Mouse (Mus musculus) limb, embryonic 13.5 days (tissue): Measurements from ENCODE around the gene Higd1c. TPM values are rescaled to one million over a fixed set of nuclear protein-coding genes. Genes with fewer than 3 reads are reported as not detected.

ENCODE experiments used
- ATAC-seq: fragments of 200-750 bp; cut with Nextera tagmentation; 2 replicates; pipeline ENCODE4 v1.8.0; 2017; ENCODE audit warnings: low read depth, moderate number of reproducible peaks, moderate TSS enrichment; ENCODE audit not compliant: low FRiP score
- H3K27ac ChIP-seq: fragments of 300-500 bp; sonication (generic); 2 replicates; pipeline ENCODE4 v1.5.1; 2015; ENCODE audit warnings: inconsistent platforms, mild to moderate bottlenecking, moderate library complexity
- H3K27me3 ChIP-seq: fragments of 300-500 bp; sonication (generic); 2 replicates; pipeline ENCODE4 v1.6.1; 2015; ENCODE audit warnings: mild to moderate bottlenecking, inconsistent platforms
- H3K36me3 ChIP-seq: fragments of 300-500 bp; sonication (generic); 2 replicates; pipeline ENCODE4 v1.6.1; 2015; ENCODE audit warnings: inconsistent platforms, mild to moderate bottlenecking, moderate library complexity
- H3K4me1 ChIP-seq: fragments of 300-500 bp; sonication (generic); 2 replicates; pipeline ENCODE4 v1.6.1; 2015; ENCODE audit warnings: inconsistent platforms
- H3K4me2 ChIP-seq: fragments of 300-500 bp; sonication (generic); replicated peaks from 2 replicates; pipeline ENCODE4 v1.6.1; 2015; ENCODE audit warnings: inconsistent platforms, mild to moderate bottlenecking, moderate library complexity
- H3K4me3 ChIP-seq: fragments of 300-500 bp; sonication (generic); 2 replicates; pipeline ENCODE4 v1.5.1; 2015; ENCODE audit warnings: moderate library complexity, mild to moderate bottlenecking, inconsistent platforms
- H3K9ac ChIP-seq: fragments of 300-500 bp; sonication (generic); 2 replicates; pipeline ENCODE4 v1.6.1; 2015; ENCODE audit warnings: mild to moderate bottlenecking, inconsistent platforms
- H3K9me3 ChIP-seq: fragments of 300-500 bp; sonication (generic); 2 replicates; pipeline ENCODE4 v1.6.1; 2016; ENCODE audit warnings: inconsistent platforms
- WGBS: fragments of 180-500 bp; shearing (Covaris S2); methylation state at CpG from one replicate; pipeline ENCODE4 v1.1.7; 2015; 5-methylcytosine and 5-hydroxymethylcytosine counted together
- polyA plus RNA-seq: library from polyadenylated mRNA; unstranded; fragments of >200 nt; fragmentation: Nextera tagmentation; extraction: Ambion mirVana; gene quantifications from 2 replicates; pipeline ENCODE4 v1.2.1, GENCODE M21; 2015

Higd1c gene
- polyA plus RNA-seq, 1 experiment from 2014 or later, result not detected

DNA sequence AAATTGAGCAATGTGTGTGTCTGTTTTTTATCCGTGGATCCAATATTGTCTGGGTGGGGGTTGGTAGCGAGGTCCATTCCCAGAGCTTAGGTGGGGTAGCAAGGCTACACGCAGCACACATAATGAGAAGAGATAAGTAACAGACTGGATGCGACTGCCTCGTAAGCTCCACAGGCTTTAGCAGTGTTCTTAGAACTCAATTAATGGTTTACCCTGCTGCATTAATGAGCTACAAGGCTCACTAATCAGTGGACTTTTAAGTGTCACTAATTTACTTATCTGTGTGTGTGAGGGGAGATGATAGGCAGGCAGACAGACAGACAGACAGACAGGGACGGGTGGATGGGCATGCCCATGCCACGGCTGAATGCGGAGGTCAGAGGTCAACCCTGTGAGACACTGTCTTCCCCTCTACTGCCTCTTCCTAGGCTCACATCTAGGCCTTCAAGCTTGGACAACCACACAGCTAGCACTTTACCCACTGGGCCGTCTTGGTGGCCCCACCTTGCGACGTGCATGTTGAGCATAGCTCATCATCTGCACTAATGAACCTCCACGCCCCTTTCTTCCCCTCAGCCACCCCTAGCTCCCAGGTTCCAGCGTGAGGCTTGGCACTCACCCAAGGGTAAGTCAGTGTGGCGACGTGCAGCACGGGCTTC, 36.4 kb downstream of the Higd1c start:
- no peak overlapping the region for H3K4me2 ChIP-seq
- H3K27ac ChIP-seq, result no peak overlapping the region
- ATAC-seq, result no peak
- H3K36me3 ChIP-seq, result peaks cover 99% of the 10 kb centered on the region
- H3K9ac ChIP-seq, result no peak overlapping the region
- H3K4me3 ChIP-seq, result no peak overlapping the region
- no peaks in the 10 kb centered on the region for H3K9me3 ChIP-seq
- H3K4me1 ChIP-seq, result no peaks in the 10 kb centered on the region
- 92% methylated on average over 16 of the region's 16 CpGs for WGBS
- no peaks in the 10 kb centered on the region for H3K27me3 ChIP-seq

DNA sequence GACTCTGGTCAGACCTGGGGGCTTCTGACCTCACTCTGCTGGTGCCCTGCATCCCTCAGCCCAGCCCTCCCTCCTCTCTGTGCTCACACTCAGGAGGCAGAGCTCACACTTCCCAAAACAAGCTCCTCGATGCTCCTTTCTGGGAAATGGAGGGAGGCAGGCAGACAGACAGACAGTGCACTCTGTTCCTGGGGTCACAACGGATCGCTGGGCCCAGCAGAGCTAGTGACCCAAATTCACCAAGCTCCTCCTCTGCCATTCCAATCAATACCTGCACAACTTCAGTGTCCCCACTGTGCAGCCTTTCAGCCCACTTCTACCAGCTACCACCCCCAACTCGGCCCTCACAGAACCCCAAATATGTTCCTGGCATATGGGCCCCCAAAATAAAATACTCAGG, 37.5 kb downstream of the Higd1c start:
- H3K9ac ChIP-seq, result no peak overlapping the region
- H3K4me3 ChIP-seq, result no peak overlapping the region
- peaks cover 98% of the 10 kb centered on the region for H3K36me3 ChIP-seq
- no peak overlapping the region for H3K4me2 ChIP-seq
- no peaks in the 10 kb centered on the region for H3K27me3 ChIP-seq
- H3K4me1 ChIP-seq, result no peaks in the 10 kb centered on the region
- H3K9me3 ChIP-seq, result no peaks in the 10 kb centered on the region
- H3K27ac ChIP-seq, result no peak overlapping the region
- ATAC-seq, result no peak
- 95% methylated on average over 4 of the region's 4 CpGs for WGBS

DNA sequence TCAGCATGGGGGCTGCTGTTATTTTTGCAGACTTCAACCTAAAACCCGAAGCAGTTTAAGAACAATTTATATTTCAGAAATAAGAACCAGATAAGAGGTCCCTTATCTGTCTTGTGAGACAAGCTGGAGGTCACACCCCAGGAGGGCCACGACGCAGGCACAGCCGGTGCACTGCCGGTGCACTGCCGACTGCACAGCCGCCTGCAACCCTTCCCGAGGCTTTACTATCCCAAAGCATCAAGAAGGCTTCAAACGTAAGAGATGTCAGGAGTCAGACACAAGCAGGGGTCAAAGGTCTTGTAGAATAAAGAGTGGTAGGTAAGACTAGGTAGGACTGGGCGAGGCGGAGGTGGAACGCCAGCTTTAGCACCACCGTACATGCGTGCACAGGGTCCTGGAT, 38.0 kb downstream of the Higd1c start:
- no peak for ATAC-seq
- no peak overlapping the region for H3K4me2 ChIP-seq
- 90% methylated on average over 14 of the region's 14 CpGs for WGBS
- no peak overlapping the region for H3K4me3 ChIP-seq
- no peak overlapping the region for H3K27ac ChIP-seq
- no peaks in the 10 kb centered on the region for H3K27me3 ChIP-seq
- no peak overlapping the region for H3K9ac ChIP-seq
- peaks cover 96% of the 10 kb centered on the region for H3K36me3 ChIP-seq
- no peaks in the 10 kb centered on the region for H3K9me3 ChIP-seq
- H3K4me1 ChIP-seq, result no peaks in the 10 kb centered on the region

DNA sequence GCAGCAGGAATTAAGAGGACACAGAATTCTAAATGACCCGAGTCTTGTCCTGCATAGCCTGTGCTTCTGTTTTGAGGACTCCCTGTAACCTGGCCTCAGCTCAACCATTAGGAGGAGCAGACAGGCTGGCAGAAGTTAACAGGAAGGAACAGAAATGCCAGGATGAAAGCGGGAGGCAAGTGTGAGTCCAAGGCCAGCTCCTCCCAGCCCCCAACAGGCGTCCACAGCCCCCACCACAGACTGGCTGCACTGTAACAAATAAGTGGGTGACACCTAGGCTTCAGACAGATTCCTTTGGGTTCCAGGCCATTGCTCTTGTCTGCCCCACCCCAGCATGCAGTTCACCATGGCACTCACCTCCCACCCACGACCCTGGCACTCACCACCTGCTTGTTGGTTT, 38.5 kb downstream of the Higd1c start:
- H3K4me2 ChIP-seq, result no peak overlapping the region
- 90% methylated on average over 4 of the region's 4 CpGs for WGBS
- H3K9ac ChIP-seq, result no peak overlapping the region
- H3K4me3 ChIP-seq, result no peak overlapping the region
- no peaks in the 10 kb centered on the region for H3K27me3 ChIP-seq
- H3K4me1 ChIP-seq, result no peaks in the 10 kb centered on the region
- no peaks in the 10 kb centered on the region for H3K9me3 ChIP-seq
- H3K27ac ChIP-seq, result no peak overlapping the region
- ATAC-seq, result no peak
- peaks cover 94% of the 10 kb centered on the region for H3K36me3 ChIP-seq

DNA sequence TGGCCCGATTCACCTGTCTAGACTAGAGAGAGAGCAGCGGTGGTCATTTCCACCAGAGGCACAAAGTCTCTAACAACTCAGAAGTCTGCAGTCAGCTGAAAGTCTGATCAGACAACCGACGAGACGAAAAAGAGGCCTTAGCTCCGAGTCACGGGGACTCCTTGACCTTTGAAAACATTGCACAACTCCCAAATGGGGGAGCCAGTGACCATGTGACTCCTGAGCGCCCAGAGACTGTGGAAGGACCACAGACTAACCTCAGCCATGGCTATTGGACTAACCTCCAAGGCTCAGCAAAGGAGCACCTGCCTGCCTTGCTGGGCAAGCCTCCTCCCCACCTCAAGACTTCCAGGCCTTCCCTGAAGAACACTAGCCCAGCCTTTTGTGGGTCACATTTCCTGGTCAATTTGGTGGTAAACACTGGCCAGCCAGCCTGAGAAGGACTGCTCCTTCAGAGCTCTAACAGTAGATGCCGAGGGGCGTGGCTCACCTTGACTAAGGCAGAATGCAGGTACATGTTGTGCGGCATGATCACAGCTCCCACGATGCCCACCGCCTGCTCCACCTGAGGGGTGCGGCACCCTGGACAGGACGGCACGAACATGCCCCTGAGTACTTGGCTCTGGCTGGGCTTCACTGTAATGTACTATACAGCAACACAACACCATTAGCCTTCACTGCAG, 39.1 kb downstream of the Higd1c start:
- no peak overlapping the region for H3K27ac ChIP-seq
- H3K4me3 ChIP-seq, result no peak overlapping the region
- H3K9ac ChIP-seq, result no peak overlapping the region
- no peaks in the 10 kb centered on the region for H3K9me3 ChIP-seq
- 93% methylated on average over 16 of the region's 16 CpGs for WGBS
- no peaks in the 10 kb centered on the region for H3K4me1 ChIP-seq
- no peak for ATAC-seq
- peaks cover 94% of the 10 kb centered on the region for H3K36me3 ChIP-seq
- H3K4me2 ChIP-seq, result no peak overlapping the region
- H3K27me3 ChIP-seq, result no peaks in the 10 kb centered on the region

DNA sequence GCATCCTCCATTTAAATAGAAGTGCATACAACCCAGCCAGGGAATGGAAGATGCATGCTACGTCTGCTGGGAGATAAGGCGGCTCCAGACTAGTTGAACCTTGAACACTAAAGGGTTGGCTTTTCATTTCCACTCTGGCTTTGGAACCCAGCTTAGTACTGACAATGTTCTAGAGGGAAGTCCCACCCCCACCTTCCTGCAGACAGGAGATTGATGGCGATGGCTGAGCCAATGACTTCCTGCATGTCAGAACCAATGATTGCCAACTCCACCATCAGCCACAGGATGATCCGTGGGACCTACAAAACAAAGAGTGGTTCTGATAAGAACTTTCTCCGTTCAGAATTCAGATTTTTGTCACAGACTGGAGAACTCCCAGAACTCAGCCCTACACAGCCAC, 41.7 kb downstream of the Higd1c start:
- H3K36me3 ChIP-seq, result peaks cover 94% of the 10 kb centered on the region
- H3K27ac ChIP-seq, result no peak overlapping the region
- H3K9ac ChIP-seq, result no peak overlapping the region
- no peak for ATAC-seq
- H3K27me3 ChIP-seq, result no peaks in the 10 kb centered on the region
- no peak overlapping the region for H3K4me2 ChIP-seq
- H3K4me3 ChIP-seq, result no peak overlapping the region
- no peaks in the 10 kb centered on the region for H3K9me3 ChIP-seq
- WGBS, result 88% methylated on average over 5 of the region's 5 CpGs
- no peaks in the 10 kb centered on the region for H3K4me1 ChIP-seq

DNA sequence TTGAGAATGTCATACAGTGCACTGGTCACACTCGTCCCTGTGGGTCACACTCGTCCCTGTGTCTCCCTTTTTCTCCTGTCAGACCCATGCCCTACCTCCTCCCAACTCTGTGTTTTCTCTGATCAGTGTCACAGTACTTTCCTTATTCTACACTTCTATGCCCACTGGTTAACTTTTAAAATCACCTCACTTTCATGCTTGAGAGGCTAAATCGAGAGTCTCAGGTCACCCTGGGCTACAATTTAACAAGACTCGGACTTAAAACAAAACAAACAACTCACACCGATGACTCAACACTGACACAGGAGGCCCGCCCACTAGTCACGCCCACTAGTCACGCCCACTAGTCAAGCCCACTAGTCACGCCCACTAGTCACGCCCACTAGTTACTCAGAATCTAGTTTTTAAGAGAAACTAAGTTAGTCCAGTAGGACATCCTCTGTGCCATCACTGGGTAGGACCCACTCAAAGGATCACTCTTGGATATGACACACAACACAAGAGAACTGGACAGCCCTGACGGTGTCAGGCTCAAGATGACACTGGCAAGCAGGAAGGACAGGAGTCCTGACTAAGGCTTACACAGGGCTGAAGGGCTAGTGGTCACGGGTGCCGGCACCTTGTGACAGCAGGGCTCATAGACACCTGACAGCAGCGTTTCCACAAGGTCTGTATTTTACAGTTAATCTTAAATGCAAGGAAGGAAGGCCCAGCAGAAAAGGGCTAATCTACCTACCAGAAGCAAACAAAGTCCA, 46.8 kb downstream of the Higd1c start:
- Histone ChIP-seq H3K4me2 (no peak overlapping the region), H3K36me3 (peaks cover 54% of the 10 kb centered on the region), H3K9ac (no peak overlapping the region), H3K9me3 (no peaks in the 10 kb centered on the region), H3K27ac (no peak overlapping the region), H3K27me3 (no peaks in the 10 kb centered on the region), H3K4me1 (peaks cover 15% of the 10 kb centered on the region), H3K4me3 (no peak overlapping the region)
- no peak for ATAC-seq
- WGBS, result 63% methylated on average over 14 of the region's 14 CpGs

DNA sequence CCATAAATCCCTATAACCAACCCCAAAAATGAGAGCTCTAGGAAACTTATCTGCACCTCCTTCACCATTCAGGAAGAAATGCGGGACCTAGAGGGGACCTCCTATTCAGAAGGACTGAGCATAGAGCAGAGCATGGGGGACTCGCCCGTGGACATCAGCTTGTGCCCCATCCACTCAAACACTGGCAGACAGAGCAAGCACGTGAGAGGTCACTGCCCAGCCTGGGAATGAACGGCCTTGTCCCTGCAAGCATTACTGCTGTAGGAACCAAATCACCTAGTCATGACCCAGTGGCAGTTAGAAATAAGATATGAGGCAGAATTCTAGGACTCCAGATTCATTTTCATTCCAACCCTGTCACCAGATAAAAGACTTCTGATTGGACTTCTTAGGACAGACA, 47.4 kb downstream of the Higd1c start:
- WGBS, result 89% methylated on average over 5 of the region's 5 CpGs

DNA sequence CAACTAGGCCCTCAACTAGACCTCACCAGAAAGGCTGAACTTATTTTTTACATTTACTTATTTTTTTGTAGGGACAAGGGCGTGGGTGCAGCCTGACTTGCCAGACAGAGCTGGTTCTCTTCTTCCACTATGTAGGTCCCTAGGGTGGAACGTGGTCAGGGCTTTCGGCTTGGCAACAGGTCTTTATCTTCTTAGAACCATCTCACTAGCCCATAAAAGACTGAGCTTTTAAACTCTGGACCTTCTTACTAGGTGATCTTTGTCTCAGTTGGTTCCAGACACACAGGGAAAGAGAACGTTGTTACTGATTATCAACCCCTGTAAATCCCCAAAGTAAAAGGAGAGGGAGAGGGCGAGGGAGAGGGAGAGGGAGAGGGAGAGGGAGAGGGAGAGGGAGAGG, 49.0 kb downstream of the Higd1c start:
- no peak overlapping the region for H3K4me2 ChIP-seq
- no peak for ATAC-seq
- no peak overlapping the region for H3K4me3 ChIP-seq
- H3K9me3 ChIP-seq, result no peaks in the 10 kb centered on the region
- peaks cover 38% of the 10 kb centered on the region for H3K36me3 ChIP-seq
- 68% methylated on average over 4 of the region's 5 CpGs for WGBS
- no peaks in the 10 kb centered on the region for H3K27me3 ChIP-seq
- H3K27ac ChIP-seq, result no peak overlapping the region
- H3K9ac ChIP-seq, result no peak overlapping the region
- H3K4me1 ChIP-seq, result peaks cover 30% of the 10 kb centered on the region

More for the DNA sequence above, 47.4 kb downstream of the Higd1c start:
- Histone ChIP-seq H3K36me3 (peaks cover 49% of the 10 kb centered on the region), H3K27ac (no peak overlapping the region), H3K27me3 (no peaks in the 10 kb centered on the region), H3K4me1 (peaks cover 20% of the 10 kb centered on the region), H3K9ac (no peak overlapping the region), H3K9me3 (no peaks in the 10 kb centered on the region), H3K4me3 (no peak overlapping the region), H3K4me2 (no peak overlapping the region)
- ATAC-seq, result no peak

DNA sequence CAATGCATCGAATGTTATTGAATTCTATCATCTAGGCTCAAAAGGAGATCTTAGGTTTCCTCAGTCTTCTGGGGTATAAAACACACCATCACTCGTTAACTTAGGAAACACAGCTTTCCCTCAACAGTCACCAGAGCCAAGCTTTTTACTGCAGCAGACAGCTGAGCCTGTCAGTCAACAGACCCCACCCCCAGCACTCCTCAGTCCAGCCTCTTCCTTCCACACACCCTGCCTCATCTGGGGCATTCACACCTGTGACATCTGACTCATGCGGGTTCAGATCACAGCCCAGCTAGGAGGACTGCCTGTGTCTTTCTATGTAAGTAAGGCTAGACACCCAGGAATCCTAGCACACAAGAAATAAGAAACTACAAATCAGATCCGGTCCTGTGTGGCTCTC, 49.7 kb downstream of the Higd1c start:
- WGBS, result 34% methylated on average over 4 of the region's 4 CpGs

DNA sequence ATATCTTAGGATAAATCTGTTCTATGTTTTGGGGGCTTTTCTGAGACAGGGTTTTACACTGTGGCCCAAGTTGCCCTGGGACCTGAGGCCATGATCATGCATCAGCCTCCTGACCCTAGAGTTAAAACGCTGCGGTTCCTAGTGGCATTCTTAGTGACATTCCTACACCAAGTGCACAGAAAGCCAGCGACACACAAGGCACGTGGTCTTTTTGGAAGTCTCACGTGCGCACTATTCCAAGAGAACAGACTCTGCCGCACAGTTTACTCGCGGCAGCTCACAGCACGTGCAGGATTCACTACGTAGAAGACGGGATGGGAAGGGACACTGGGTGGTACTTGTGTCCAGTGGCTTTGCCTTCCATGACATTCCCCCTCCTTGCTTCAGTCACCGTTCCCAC, 50.6 kb downstream of the Higd1c start:
- no peak for ATAC-seq
- H3K9ac ChIP-seq, result no peak overlapping the region
- WGBS, result 92% methylated on average over 13 of the region's 13 CpGs
- H3K36me3 ChIP-seq, result peaks cover 22% of the 10 kb centered on the region
- H3K27me3 ChIP-seq, result no peaks in the 10 kb centered on the region
- H3K4me3 ChIP-seq, result no peak overlapping the region
- H3K4me2 ChIP-seq, result no peak overlapping the region
- H3K4me1 ChIP-seq, result peaks cover 38% of the 10 kb centered on the region
- no peak overlapping the region for H3K27ac ChIP-seq
- no peaks in the 10 kb centered on the region for H3K9me3 ChIP-seq

More for the DNA sequence above, 49.7 kb downstream of the Higd1c start:
- Histone ChIP-seq H3K27me3 (no peaks in the 10 kb centered on the region), H3K27ac (no peak overlapping the region), H3K9ac (no peak overlapping the region), H3K36me3 (peaks cover 31% of the 10 kb centered on the region), H3K9me3 (no peaks in the 10 kb centered on the region), H3K4me2 (no peak overlapping the region), H3K4me1 (peaks cover 30% of the 10 kb centered on the region), H3K4me3 (no peak overlapping the region)
- no peak for ATAC-seq

DNA sequence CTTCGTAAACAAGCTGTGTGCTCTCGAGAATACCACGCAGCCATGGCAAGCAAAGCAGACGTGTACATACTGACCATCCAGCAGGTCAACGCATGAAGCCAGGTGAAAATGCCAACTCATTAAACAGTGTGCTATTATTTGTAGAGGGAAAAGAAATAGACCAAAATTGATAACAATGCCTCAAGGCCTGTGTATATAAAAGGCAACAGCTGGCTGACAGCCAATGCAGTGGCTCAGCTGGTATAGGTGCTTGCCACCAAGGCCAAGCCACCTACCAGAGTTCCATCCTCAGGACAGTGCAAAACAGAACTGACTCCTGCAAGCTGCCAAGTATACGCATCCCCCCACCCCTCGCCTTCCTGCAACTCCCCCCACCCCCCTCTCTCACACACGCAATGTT, 51.3 kb downstream of the Higd1c start:
- no peak for ATAC-seq
- 90% methylated on average over 8 of the region's 8 CpGs for WGBS

More for the DNA sequence above, 51.3 kb downstream of the Higd1c start:
- H3K4me2 ChIP-seq, result no peak overlapping the region
- peaks cover 45% of the 10 kb centered on the region for H3K4me1 ChIP-seq
- H3K9ac ChIP-seq, result no peak overlapping the region
- H3K36me3 ChIP-seq, result peaks cover 14% of the 10 kb centered on the region
- H3K4me3 ChIP-seq, result no peak overlapping the region
- H3K27ac ChIP-seq, result no peak overlapping the region
- no peaks in the 10 kb centered on the region for H3K27me3 ChIP-seq
- no peaks in the 10 kb centered on the region for H3K9me3 ChIP-seq
